Comparison of ENCODE assay signal across 8 mouse cellular contexts in genomic region chr2:152227051-152227481, GRCm38 (mm10). TPM values are rescaled to one million over a fixed set of nuclear protein-coding genes. Genes with fewer than 3 reads are reported as not detected.
DNase-seq lines count a peak whose midpoint lies in the region; ATAC-seq and TF ChIP-seq lines count a peak whose summit lies in the region.

No protein-coding gene starts in this region.

- H3K9ac ChIP-seq in embryonic facial prominence, embryonic 12.5 days = peak overlapping the region; percentile 93
- peak overlapping the region; percentile 87 for H3K9ac ChIP-seq in kidney, embryonic 15.5 days

- ATAC-seq in CD4-positive, CD25-positive, alpha-beta regulatory T cell, adult 4 months = peak; percentile 56
- peak; percentile 82 for ATAC-seq in embryonic facial prominence, embryonic 12.5 days (ENCODE audit: insufficient number of reproducible peaks, insufficient read depth, low FRiP score, low TSS enrichment)
- ATAC-seq in kidney, embryonic 15.5 days (replicated peaks; ENCODE audit: low FRiP score) = peak; percentile 88
- ATAC-seq in neutrophil, adult 5-6 weeks (ENCODE audit: extremely low read depth, insufficient number of reproducible peaks, low FRiP score, poor library complexity, severe bottlenecking) = peak; percentile 34

- peaks cover 18% of the 10 kb centered on the region for H3K4me1 ChIP-seq in embryonic facial prominence, embryonic 12.5 days
- H3K4me1 ChIP-seq in kidney, embryonic 15.5 days = peaks cover 25% of the 10 kb centered on the region
- H3K4me1 ChIP-seq in lung, adult 2 months (ENCODE audit: control insufficient read depth, insufficient read depth, low read length) = peaks cover 11% of the 10 kb centered on the region

- peak overlapping the region; percentile 61 for H3K4me2 ChIP-seq in embryonic facial prominence, embryonic 12.5 days (replicated peaks)
- peak overlapping the region; percentile 64 for H3K4me2 ChIP-seq in kidney, embryonic 15.5 days

- H3K36me3 ChIP-seq in embryonic facial prominence, embryonic 12.5 days = peaks cover 5% of the 10 kb centered on the region; the same call in 1 of the 2 replicates
- peaks cover 13% of the 10 kb centered on the region for H3K36me3 ChIP-seq in kidney, embryonic 15.5 days

- H3K27ac ChIP-seq in embryonic facial prominence, embryonic 12.5 days = peak overlapping the region; percentile 99
- peak overlapping the region; percentile 99 for H3K27ac ChIP-seq in kidney, embryonic 15.5 days

- peak; percentile 73 for DNase-seq in adrenal gland, postnatal 25 days
- DNase-seq in heart, adult 8-10 months (ENCODE audit: low spot score) = peak; percentile 53
- DNase-seq in lung, adult 2 months = peak; percentile 79
- DNase-seq in thymus, postnatal 0 days (ENCODE audit: low spot score) = peak; percentile 55

- no peaks in the 10 kb centered on the region for H3K27me3 ChIP-seq in embryonic facial prominence, embryonic 12.5 days
- H3K27me3 ChIP-seq in kidney, embryonic 15.5 days = no peaks in the 10 kb centered on the region

- WGBS in embryonic facial prominence, embryonic 12.5 days = under 1% methylated on average over 38 of the region's 38 CpGs
- under 1% methylated on average over 38 of the region's 38 CpGs for WGBS in kidney, embryonic 15.5 days
- under 1% methylated on average over 37 of the region's 38 CpGs for WGBS in lung, adult 2 months

- no peaks in the 10 kb centered on the region for H3K9me3 ChIP-seq in embryonic facial prominence, embryonic 12.5 days
- H3K9me3 ChIP-seq in kidney, embryonic 15.5 days (replicated peaks) = no peaks in the 10 kb centered on the region

- no peak for TF ChIP-seq POLR2A in lung, adult 2 months (IDR thresholded peaks at IDR 0.05; ENCODE audit: borderline replicate concordance, extremely low read depth, low read depth, low read length)

- no peak for TF ChIP-seq CTCF in lung, adult 2 months (IDR thresholded peaks at IDR 0.05; ENCODE audit: insufficient read depth, low read length)

- peak overlapping the region; percentile 88 for H3K4me3 ChIP-seq in embryonic facial prominence, embryonic 12.5 days
- H3K4me3 ChIP-seq in kidney, embryonic 15.5 days (replicated peaks) = peak overlapping the region; percentile 78
- peak overlapping the region; percentile 99 for H3K4me3 ChIP-seq in lung, adult 2 months (replicated peaks; ENCODE audit: extremely low read depth, low read depth, low read length)

RNA-seq across cellular contexts. Expression of gene Csnk2a1, which starts 0.4 kb away (rescaled TPM):
- 100 to 1,000 TPM in 1 of 2 experiments, 10 to 100 TPM in 1; 65.7 to 107 TPM for polyA plus RNA-seq in CD4-positive, CD25-positive, alpha-beta regulatory T cell, adult 4 months (2017; shearing (Covaris generic))
- 107 and 109 TPM in 2 replicates for total RNA-seq in adrenal gland, postnatal 25 days (2021)
- 86.5 and 94.9 TPM in 2 replicates for polyA plus RNA-seq in embryonic facial prominence, embryonic 12.5 days (2016; fragmentation: Nextera tagmentation; extraction: Ambion mirVana)
- 100 to 1,000 TPM in 2 of 4 experiments, 10 to 100 TPM in 2; 92.9 to 115 (median 101) TPM for total RNA-seq in heart, adult 8-10 months (2022)
- polyA plus RNA-seq in kidney, embryonic 15.5 days (2015; fragmentation: Nextera tagmentation; extraction: Ambion mirVana) = 93.4 and 101 TPM in 2 replicates
- 16.5 and 27.3 TPM in 2 replicates for polyA plus RNA-seq in lung, adult 2 months (2012; rRNA removed)
- total RNA-seq in neutrophil, adult 5-6 weeks (2017) = 108 and 118 TPM in 2 replicates
- polyA plus RNA-seq in thymus, postnatal 0 days (2015; fragmentation: Nextera tagmentation; extraction: Ambion mirVana) = 105 and 120 TPM in 2 replicates

Comparison
In these comparisons a context has a peak if more than half of its experiments do, and no peak if none do; other contexts are left out.
1. Peak in every context shown above with its lines: DNase-seq, ATAC-seq, H3K4me3 ChIP-seq and H3K27ac ChIP-seq.
2. ATAC-seq: peak in every context shown above with its lines; median percentile 88 in kidney, embryonic 15.5 days; 82 in embryonic facial prominence, embryonic 12.5 days; 56 in CD4-positive, CD25-positive, alpha-beta regulatory T cell, adult 4 months; 34 in neutrophil, adult 5-6 weeks.